Mouse (Mus musculus) right cerebral cortex, postnatal 14 days (tissue): ENCODE results near the gene Klrb1.

Source experiments
- DNase-seq: peaks from one replicate; pipeline ENCODE4 v3.0.0; 2022

Klrb1 gene

DNA sequence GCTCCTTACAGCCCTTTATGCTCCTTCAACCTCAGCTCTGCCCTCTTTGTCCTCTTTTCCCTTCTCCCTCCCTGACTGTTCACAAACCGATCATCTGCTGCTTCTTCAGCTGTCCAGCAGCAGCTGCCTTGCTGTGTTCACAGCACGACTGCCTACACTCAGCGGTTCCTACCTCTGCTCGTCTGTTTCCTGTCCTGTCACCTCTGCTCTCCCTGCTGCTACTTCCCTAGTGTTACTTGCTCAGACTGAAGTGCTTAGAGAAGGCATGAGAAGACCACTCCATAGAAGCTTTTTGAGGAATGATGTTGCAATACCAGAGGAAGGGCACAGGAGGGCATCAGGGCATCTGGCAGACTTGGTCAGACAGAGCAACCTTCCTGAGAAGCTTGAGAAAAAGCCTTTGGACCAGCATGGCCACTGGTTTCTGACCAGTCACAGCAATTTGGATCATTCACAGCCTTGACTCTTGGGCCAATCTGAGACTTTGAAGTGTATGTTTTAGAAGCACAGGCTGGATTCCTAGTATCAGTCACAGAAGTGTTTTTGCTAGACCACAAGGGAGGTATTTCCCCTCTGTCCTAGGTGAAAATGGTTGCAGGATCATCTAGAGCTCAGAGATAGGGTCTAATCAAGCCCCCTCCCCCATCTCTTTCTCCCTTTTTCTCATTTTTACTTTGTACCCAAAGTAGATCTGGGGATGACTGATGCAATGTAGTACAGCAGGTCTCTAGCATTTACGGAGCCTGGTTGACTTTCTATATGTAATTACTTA lies 11.2 kb upstream of the Klrb1 start:
- no peak for DNase-seq

DNA sequence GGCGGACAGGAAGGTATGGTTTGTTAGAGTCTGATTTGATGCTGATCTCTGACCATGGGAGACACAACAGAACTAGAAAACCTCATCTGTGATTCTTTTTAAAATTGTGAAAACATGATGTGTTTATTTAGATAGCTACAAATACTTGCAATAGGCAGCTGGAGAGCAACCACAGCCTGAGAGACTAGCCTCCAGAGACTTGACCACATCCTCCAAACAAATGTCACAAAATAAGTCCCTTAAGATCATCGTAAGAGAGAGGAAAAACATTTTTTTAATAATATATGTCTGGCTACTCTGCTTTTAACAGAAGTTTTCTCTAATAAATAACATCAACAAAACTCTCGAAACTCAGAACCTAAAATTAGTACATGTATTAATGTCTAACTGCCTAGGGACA lies 9.2 kb upstream of the Klrb1 start:
- no peak for DNase-seq

DNA sequence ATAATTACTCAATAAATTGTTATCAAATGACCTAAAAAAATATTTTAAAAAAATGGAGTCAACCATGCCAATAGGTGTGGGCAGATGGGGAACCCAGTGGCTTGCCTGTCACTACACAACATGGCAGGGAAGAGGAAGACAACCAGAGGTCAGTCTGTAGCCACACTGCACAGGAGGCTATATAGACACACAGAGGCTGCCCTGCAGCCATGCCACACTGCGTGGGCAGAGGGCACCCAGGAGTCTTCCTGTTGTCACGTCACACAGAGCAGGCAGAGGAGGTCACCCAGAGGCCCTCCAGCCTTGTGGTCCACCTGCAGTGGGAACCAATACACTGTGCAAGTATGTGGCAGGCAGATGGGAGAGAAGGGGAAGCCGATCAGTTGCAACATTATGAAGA lies 21.2 kb downstream of the Klrb1 start:
- no peak for DNase-seq

DNA sequence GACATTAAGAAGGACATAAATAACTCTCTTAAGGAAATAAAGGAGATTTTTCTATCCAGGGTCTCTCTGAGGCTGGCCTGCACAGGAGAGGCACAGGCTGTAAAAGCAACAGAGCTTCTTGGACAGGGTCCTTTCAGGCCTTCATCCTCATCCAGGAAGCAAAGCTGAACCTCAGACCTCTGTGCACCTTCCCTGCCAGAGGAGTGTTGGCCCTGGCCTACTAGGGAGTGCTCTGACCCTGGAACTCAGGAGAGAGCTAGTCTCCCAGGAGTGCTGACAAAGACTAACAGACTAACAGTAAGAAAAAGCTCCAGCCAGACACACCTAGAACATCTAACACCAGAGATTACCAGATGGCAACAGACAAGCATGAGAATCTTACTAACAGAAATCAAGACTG lies 43.3 kb downstream of the Klrb1 start:
- DNase-seq = no peak

DNA sequence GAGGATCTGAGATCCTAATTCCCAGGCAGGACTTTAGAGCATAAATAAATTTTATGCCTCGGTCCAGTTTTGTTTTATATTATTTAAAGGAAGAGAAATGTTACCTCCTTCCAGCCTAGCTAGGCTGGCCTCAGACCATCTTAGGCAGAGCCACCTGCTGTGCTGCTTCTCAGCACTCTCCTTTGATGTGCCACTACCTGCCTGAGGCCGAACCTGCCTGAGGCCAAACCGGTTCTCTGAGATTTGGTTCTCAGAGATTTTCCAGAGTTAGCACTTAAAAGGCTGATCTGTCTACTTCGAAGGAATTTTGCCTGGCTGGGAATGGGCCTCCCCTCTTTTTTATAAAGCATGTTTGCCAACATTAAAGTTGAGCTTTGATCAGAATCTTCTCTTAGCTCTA lies 52.9 kb downstream of the Klrb1 start:
- DNase-seq = no peak

DNA sequence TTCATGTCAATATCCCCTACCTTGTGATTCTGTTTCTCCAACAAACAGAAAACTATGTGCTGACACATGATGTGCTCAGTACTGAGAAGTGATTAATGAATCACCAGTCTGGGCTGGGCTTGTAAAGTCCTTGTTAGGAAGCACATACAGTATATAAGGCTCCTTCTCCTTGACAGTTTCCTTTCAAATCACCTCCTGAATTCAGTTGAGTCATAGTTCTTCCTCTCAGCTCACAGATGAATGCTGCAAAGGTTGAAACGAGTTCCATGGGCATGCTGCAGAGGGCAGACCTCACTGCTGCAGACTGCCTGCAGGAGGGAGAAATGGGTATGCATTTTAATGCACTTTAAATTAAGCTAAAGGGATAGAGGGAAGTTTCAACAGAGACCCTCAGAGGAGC lies 60.7 kb downstream of the Klrb1 start, which contains the start of gene Clec2h:
TSS of gene Clec2h (plus strand) at position 180 of the 400 bp plus-strand sequence.
- no peak for DNase-seq

DNA sequence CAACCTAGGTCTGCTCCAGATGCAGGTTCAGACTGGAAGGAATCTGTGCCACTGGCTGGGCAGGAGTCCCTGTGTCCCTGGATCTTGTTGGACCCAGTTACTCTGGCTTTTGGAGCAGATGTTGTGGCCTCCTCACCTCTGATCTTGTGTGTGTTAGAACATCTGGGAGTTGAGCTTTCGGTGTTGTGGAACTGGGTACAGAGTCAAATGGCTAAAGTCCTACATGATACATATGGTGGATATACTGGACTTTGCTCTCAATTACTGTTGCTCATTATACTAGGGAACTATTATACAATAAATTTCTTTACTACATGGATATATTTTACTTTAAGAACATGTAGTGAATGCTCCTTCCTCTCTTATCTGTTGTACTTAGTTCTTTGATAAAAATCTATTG lies 61.6 kb downstream of the Klrb1 start:
- DNase-seq = no peak
